Mouse (Mus musculus) E14TG2a.4 (cell line): ENCODE measurements around the gene Cers1.

Experiments
- H3K27me3 ChIP-seq: 2 replicates; pipeline ENCODE4 v1.6.1; 2014; ENCODE audit warnings: low read length, control low read depth; ENCODE audit not compliant: insufficient read depth
- H3K36me3 ChIP-seq: 2 replicates; pipeline ENCODE4 v1.6.1; 2014; ENCODE audit warnings: low read length, control low read depth; ENCODE audit not compliant: insufficient read depth
- H3K4me1 ChIP-seq: replicated peaks from 2 replicates; pipeline ENCODE4 v1.6.1; 2014; ENCODE audit warnings: low read depth, low read length, control low read depth
- H3K4me3 ChIP-seq: replicated peaks from 2 replicates; pipeline ENCODE4 v1.5.1; 2014; ENCODE audit warnings: mild to moderate bottlenecking, low read length
- H3K9me3 ChIP-seq: 2 replicates; pipeline ENCODE4 v1.6.1; 2014; ENCODE audit warnings: low read length, control low read depth
- CTCF ChIP-seq: conservative IDR thresholded peaks from 2 replicates; pipeline ENCODE4 v1.5.1; 2014; ENCODE audit warnings: low read length
- NANOG ChIP-seq: IDR thresholded peaks from 2 replicates; pipeline ENCODE4 v1.6.1; 2014; ENCODE audit warnings: borderline replicate concordance, low read length, mixed read lengths
- POU5F1 ChIP-seq: IDR thresholded peaks from 2 replicates; pipeline ENCODE4 v1.6.1; 2014; ENCODE audit warnings: low read length, borderline replicate concordance

The Cers1 gene

GRCm38 (mm10) chr8:70300881-70301280 lies 14.7 kb upstream of the Cers1 start:
- H3K27me3 ChIP-seq, result no peaks in the 10 kb centered on the region
- peaks cover 37% of the 10 kb centered on the region for H3K4me1 ChIP-seq
- H3K36me3 ChIP-seq, result peaks cover 73% of the 10 kb centered on the region
- no peak for TF ChIP-seq POU5F1
- TF ChIP-seq CTCF, result no peak
- no peak for TF ChIP-seq NANOG
- peak overlapping the region; percentile 99; the same call in 1 of the 2 replicates for H3K4me3 ChIP-seq
- H3K9me3 ChIP-seq, result no peaks in the 10 kb centered on the region

GRCm38 (mm10) chr8:70302358-70302890 lies 13.2 kb upstream of the Cers1 start, which contains the start of the genes Ddx49 and Cope:
Ddx49 (minus strand) TSS chr8:70302489.
Cope (plus strand) TSS chr8:70302518.
- TF ChIP-seq CTCF, result no peak
- TF ChIP-seq NANOG, result no peak
- TF ChIP-seq POU5F1, result no peak
- Histone ChIP-seq H3K9me3 (no peaks in the 10 kb centered on the region), H3K4me1 (peaks cover 37% of the 10 kb centered on the region), H3K36me3 (peaks cover 73% of the 10 kb centered on the region), H3K27me3 (no peaks in the 10 kb centered on the region), H3K4me3 (peak within 1 kb of the TSS; percentile 99)

- no peaks in the 10 kb centered on the region for H3K27me3 ChIP-seq
- H3K9me3 ChIP-seq, result no peaks in the 10 kb centered on the region
- peaks cover 73% of the 10 kb centered on the region for H3K36me3 ChIP-seq
- TF ChIP-seq POU5F1 (no peak), CTCF (no peak), NANOG (no peak)
- peaks cover 37% of the 10 kb centered on the region for H3K4me1 ChIP-seq
- peak overlapping the region; percentile 99 for H3K4me3 ChIP-seq
These were observed 12.7 kb upstream of the Cers1 start for GRCm38 (mm10) chr8:70302901-70303300.

GRCm38 (mm10) chr8:70309311-70309710 lies 6.3 kb upstream of the Cers1 start:
- no peaks in the 10 kb centered on the region for H3K27me3 ChIP-seq
- no peak overlapping the region for H3K4me3 ChIP-seq
- no peaks in the 10 kb centered on the region for H3K9me3 ChIP-seq
- H3K36me3 ChIP-seq, result peaks cover 92% of the 10 kb centered on the region
- no peak for TF ChIP-seq NANOG
- TF ChIP-seq CTCF, result peak; percentile 84
- H3K4me1 ChIP-seq, result peaks cover 13% of the 10 kb centered on the region

DNA sequence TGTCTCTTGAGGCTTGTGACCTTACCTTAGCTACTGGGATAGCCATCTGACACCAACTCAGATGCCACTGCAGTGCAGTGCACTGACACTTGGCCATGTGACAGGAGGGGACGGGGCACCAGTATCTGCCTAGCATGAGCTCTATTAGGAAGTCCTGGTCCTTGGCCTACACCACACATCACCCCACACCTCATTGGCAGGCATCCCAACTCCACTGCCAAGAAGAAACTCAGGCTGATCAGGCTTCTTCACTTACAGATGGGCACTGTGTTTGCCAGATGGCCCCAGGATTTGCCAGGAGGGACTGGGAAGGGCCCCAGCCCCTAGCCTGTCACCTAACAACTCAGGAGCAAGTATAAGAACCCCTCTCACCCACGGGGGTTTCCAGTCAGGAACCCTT lies 2.2 kb upstream of the Cers1 start:
- Histone ChIP-seq H3K4me3 (no peak overlapping the region), H3K9me3 (no peaks in the 10 kb centered on the region), H3K4me1 (peaks cover 34% of the 10 kb centered on the region), H3K27me3 (peaks cover 26% of the 10 kb centered on the region), H3K36me3 (peaks cover 51% of the 10 kb centered on the region)
- TF ChIP-seq POU5F1 (no peak), NANOG (no peak), CTCF (no peak)

- peak overlapping the region; percentile 81 for H3K4me3 ChIP-seq
- H3K9me3 ChIP-seq, result no peaks in the 10 kb centered on the region
- peaks cover 27% of the 10 kb centered on the region for H3K4me1 ChIP-seq
- peaks cover 29% of the 10 kb centered on the region for H3K27me3 ChIP-seq
- peaks cover 22% of the 10 kb centered on the region for H3K36me3 ChIP-seq
- TF ChIP-seq POU5F1 (no peak), NANOG (no peak), CTCF (no peak)
These were observed 1.2 kb downstream of the Cers1 start for GRCm38 (mm10) chr8:70316511-70317504.

- TF ChIP-seq CTCF (no peak), NANOG (no peak), POU5F1 (no peak)
- Histone ChIP-seq H3K36me3 (peaks cover 17% of the 10 kb centered on the region), H3K27me3 (peaks cover 29% of the 10 kb centered on the region), H3K4me1 (peaks cover 27% of the 10 kb centered on the region), H3K9me3 (no peaks in the 10 kb centered on the region), H3K4me3 (no peak overlapping the region)
These were observed 2.3 kb downstream of the Cers1 start for GRCm38 (mm10) chr8:70317872-70318271.

- Histone ChIP-seq H3K4me1 (peaks cover under 1% of the 10 kb centered on the region; the same call in 1 of the 2 replicates), H3K27me3 (peaks cover 3% of the 10 kb centered on the region; the same call in 1 of the 2 replicates)
- TF ChIP-seq CTCF (no peak), NANOG (no peak), POU5F1 (no peak)
These were observed 8.1 kb downstream of the Cers1 start for GRCm38 (mm10) chr8:70323716-70324115.

More at GRCm38 (mm10) chr8:70323716-70324115, 8.1 kb downstream of the Cers1 start:
- Histone ChIP-seq H3K9me3 (no peaks in the 10 kb centered on the region), H3K4me3 (no peak overlapping the region), H3K36me3 (peaks cover 15% of the 10 kb centered on the region; the same call in 1 of the 2 replicates)
